Mouse (Mus musculus): ENCODE data around the gene Olfr839-ps1. TPM values are rescaled to one million over a fixed set of nuclear protein-coding genes. Genes with fewer than 3 reads are reported as not detected.

The Olfr839-ps1 gene
- not detected in 2 replicates for polyA plus RNA-seq (2015; fragmentation: Nextera tagmentation; extraction: Ambion mirVana)

GRCm38 (mm10) chr9:19177212-19177611, at the start of gene Olfr839-ps1:
Gene Olfr839-ps1 (minus strand): TSS chr9:19177312.

GRCm38 (mm10) chr9:19136017-19136416, 41.1 kb downstream of the Olfr839-ps1 start, which contains the start of gene Olfr837:
Gene Olfr837 (plus strand): TSS chr9:19136317.

GRCm38 (mm10) chr9:19120082-19120481, 57.0 kb downstream of the Olfr839-ps1 start, which contains the start of gene Olfr836:
Gene Olfr836 (plus strand): TSS chr9:19120382.

Other genes starting within 250 kb of the Olfr839-ps1 start
- not detected in 2 replicates for gene Olfr832, start 240.2 kb downstream of the Olfr839-ps1 start, polyA plus RNA-seq (2015; fragmentation: Nextera tagmentation; extraction: Ambion mirVana)
- not detected in 2 replicates for gene Olfr834, start 189.3 kb downstream of the Olfr839-ps1 start, polyA plus RNA-seq (2015; fragmentation: Nextera tagmentation; extraction: Ambion mirVana)
- not detected in 2 replicates for gene Olfr835, start 144.6 kb downstream of the Olfr839-ps1 start, polyA plus RNA-seq (2015; fragmentation: Nextera tagmentation; extraction: Ambion mirVana)
- gene Olfr836, start 56.9 kb downstream of the Olfr839-ps1 start, polyA plus RNA-seq (2015; fragmentation: Nextera tagmentation; extraction: Ambion mirVana), result not detected in 2 replicates
- not detected in 2 replicates for gene Olfr837, start 41.0 kb downstream of the Olfr839-ps1 start, polyA plus RNA-seq (2015; fragmentation: Nextera tagmentation; extraction: Ambion mirVana)
- gene Olfr843, start 74.7 kb upstream of the Olfr839-ps1 start, polyA plus RNA-seq (2015; fragmentation: Nextera tagmentation; extraction: Ambion mirVana), result not detected in 2 replicates
- not detected in 2 replicates for gene Olfr844, start 139.0 kb upstream of the Olfr839-ps1 start, polyA plus RNA-seq (2015; fragmentation: Nextera tagmentation; extraction: Ambion mirVana)
- gene Olfr845, start 159.1 kb upstream of the Olfr839-ps1 start, polyA plus RNA-seq (2015; fragmentation: Nextera tagmentation; extraction: Ambion mirVana), result not detected in 2 replicates
- not detected in 2 replicates for gene Olfr846, start 186.7 kb upstream of the Olfr839-ps1 start, polyA plus RNA-seq (2015; fragmentation: Nextera tagmentation; extraction: Ambion mirVana)
- gene Olfr847, start 201.4 kb upstream of the Olfr839-ps1 start, polyA plus RNA-seq (2015; fragmentation: Nextera tagmentation; extraction: Ambion mirVana), result not detected in 2 replicates